Mouse (Mus musculus) testis, adult 2 months (tissue): ENCODE results near the gene Kirrel3.

Experiments
- CTCF ChIP-seq: fragments of 200-500 bp; IDR thresholded peaks from 2 replicates; pipeline ENCODE4 v1.5.1; 2012; ENCODE audit warnings: low read depth, mild to moderate bottlenecking, inconsistent platforms, low read length, moderate library complexity; ENCODE audit not compliant: control insufficient read depth, insufficient read depth, insufficient replicate concordance
- POLR2A ChIP-seq: fragments of 200-500 bp; IDR thresholded peaks from 2 replicates; pipeline ENCODE4 v1.6.1; 2012; ENCODE audit warnings: low read depth, mild to moderate bottlenecking, inconsistent platforms, low read length, moderate library complexity; ENCODE audit not compliant: control insufficient read depth

DNA sequence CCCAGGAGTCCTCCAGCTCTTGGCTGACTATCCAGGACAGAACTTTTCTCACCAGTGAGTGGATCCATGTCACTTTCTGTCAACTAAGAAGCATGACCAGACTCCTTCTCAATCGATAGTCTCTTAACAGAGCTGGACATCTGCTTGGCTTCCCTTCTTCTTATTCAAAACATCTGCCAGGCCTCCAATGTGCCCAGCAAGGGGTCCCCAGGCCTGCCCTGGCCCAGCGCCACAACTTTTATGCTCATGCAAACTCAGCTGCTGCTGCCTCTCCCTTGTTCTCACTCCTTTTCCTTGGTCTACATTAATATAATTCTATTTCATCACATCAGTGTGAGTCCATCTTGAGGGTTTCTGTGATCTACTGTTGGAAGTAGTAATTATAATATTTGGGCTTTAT, 122.3 kb downstream of the Kirrel3 start:
- TF ChIP-seq CTCF: no peak
- TF ChIP-seq POLR2A: no peak
